Mouse (Mus musculus): ENCODE data around the gene Kif6. TPM values are rescaled to one million over a fixed set of nuclear protein-coding genes. Genes with fewer than 3 reads are reported as not detected.

Kif6 gene
- polyA plus RNA-seq, 1 experiment from 2014 or later = not detected

DNA sequence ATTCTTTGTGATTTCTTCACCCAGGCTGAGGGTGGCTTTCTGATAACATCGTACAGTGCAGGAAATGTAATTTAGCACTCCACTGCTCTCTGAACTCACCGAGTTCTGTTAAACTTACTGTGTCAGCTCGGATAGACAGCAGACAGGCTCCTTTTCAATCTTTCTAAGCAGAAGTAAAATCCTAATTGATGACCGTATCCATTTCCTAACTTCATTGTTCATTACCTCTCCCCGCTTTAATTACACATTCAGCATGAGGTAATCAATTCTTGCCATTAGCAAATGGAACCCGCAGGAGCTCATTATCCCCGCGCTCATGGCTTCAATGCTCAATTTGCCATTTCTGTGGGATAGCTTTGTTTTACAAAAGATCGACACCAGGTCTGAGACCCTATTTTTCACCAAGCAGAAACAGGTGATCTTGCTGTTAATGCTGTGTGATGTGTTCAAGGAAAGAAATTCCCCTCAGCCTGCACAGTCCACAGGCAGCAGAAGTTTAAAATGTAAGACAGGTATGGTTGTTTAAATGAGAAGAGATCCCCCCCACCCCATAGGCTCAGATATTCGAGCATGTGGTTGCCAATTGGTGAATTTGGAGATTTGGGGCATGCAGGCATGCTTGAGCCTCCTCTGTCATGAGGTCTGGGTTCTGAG, 152.9 kb downstream of the Kif6 start:
- Histone ChIP-seq H3K4me3 (ENCODE audit: low read depth, low read length) (no peak overlapping the region), H3K9me3 (ENCODE audit: low read length) (no peaks in the 10 kb centered on the region), H3K36me3 (replicated peaks; ENCODE audit: insufficient read depth, low read length) (no peaks in the 10 kb centered on the region), H3K9ac (replicated peaks) (no peak overlapping the region), H3K27ac (ENCODE audit: low read depth) (no peak overlapping the region), H3K27me3 (ENCODE audit: insufficient read depth, low read length) (no peaks in the 10 kb centered on the region), H3K4me2 (ENCODE audit: low read depth, low read length) (no peak overlapping the region), H3K4me1 (ENCODE audit: insufficient read depth) (no peaks in the 10 kb centered on the region)
- TF ChIP-seq CTCF (IDR thresholded peaks at IDR 0.05; ENCODE audit: low read depth) (no peak), EP300 (IDR thresholded peaks at IDR 0.05; ENCODE audit: low read depth) (no peak)
- no peak for ATAC-seq
- 57% methylated on average over 10 of the region's 10 CpGs for WGBS (ENCODE audit: insufficient replicate concordance)
- no peak for DNase-seq

DNA sequence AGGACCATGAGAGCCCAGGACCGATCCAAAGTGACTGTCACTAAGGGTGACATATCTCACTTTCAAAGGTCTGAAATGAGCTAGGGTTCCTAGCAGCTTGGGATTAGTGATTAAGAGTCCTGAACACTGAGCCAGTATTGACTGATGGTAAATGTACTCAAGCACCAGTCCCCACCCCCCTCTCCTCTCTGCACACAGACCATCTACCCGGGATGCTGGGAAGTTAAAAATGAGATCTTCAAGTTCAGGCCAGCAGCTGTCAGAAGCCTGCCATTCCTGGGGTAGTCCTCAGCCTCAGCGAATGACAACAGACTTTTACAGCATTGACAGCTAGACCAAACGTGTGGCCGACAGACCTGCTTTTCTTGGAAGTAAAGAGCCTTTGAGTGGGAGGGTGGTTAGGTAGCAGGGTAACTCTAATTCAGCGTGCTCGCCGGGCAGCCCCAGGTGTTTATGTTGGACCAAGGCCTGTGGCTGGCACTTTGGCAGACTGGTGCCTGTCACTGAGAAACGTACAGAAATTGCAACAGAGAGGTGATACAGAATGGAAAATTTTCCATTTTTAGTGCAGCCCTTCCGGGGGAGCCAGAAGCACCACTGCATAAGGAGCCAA, 156.9 kb downstream of the Kif6 start:
- Histone ChIP-seq H3K4me2 (ENCODE audit: low read depth, low read length) (no peak overlapping the region), H3K9me3 (ENCODE audit: low read length) (no peaks in the 10 kb centered on the region), H3K4me1 (ENCODE audit: insufficient read depth) (no peaks in the 10 kb centered on the region), H3K36me3 (replicated peaks; ENCODE audit: insufficient read depth, low read length) (no peaks in the 10 kb centered on the region), H3K27ac (ENCODE audit: low read depth) (no peak overlapping the region), H3K4me3 (ENCODE audit: low read depth, low read length) (no peak overlapping the region), H3K27me3 (ENCODE audit: insufficient read depth, low read length) (no peaks in the 10 kb centered on the region), H3K9ac (replicated peaks) (no peak overlapping the region)
- no peak for ATAC-seq
- 66% methylated on average over 10 of the region's 10 CpGs for WGBS (ENCODE audit: insufficient replicate concordance)
- DNase-seq = no peak
- TF ChIP-seq EP300 (IDR thresholded peaks at IDR 0.05; ENCODE audit: low read depth) (no peak), CTCF (IDR thresholded peaks at IDR 0.05; ENCODE audit: low read depth) (no peak)

DNA sequence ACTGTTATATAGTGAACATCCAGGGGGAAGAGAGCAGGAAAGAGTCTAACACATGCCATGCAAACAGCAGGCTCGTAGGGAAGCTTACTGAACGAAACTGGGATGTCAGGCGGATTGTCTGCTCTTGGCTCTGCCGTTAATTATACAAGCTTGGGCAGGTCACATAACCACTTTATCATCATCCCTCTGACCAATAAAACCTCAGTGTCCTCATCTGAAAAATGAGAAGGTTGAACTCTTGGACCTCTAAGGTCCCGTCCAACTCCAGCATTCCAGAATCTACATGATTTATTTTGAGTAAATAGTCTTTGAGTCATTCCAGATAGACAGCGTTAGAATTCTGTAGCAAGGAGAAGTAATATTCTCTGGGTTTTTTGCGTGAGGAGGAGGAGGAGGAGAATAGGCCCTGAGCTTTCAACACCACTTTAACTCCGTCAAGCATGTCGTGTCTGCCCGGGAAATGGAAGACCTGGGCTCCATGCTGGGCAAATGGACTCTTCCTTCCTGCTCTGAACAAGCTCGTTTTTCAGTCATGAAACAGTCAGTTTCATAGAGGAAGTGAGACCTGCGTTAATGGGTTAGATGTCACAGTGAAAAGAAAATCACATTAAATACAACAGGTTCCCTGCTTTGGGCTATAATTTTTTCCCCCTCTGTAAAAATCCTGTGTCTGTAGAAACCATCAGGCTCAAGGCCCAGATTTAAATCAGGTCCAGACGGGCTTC, 162.3 kb downstream of the Kif6 start:
- TF ChIP-seq EP300 (IDR thresholded peaks at IDR 0.05; ENCODE audit: low read depth) (no peak), CTCF (IDR thresholded peaks at IDR 0.05; ENCODE audit: low read depth) (no peak)
- Histone ChIP-seq H3K9me3 (ENCODE audit: low read length) (no peaks in the 10 kb centered on the region), H3K27ac (ENCODE audit: low read depth) (no peak overlapping the region), H3K4me2 (ENCODE audit: low read depth, low read length) (no peak overlapping the region), H3K4me3 (ENCODE audit: low read depth, low read length) (no peak overlapping the region), H3K36me3 (replicated peaks; ENCODE audit: insufficient read depth, low read length) (no peaks in the 10 kb centered on the region), H3K4me1 (ENCODE audit: insufficient read depth) (no peaks in the 10 kb centered on the region), H3K27me3 (ENCODE audit: insufficient read depth, low read length) (no peaks in the 10 kb centered on the region), H3K9ac (replicated peaks) (no peak overlapping the region)
- 61% methylated on average over 13 of the region's 13 CpGs for WGBS (ENCODE audit: insufficient replicate concordance)
- DNase-seq = no peak
- ATAC-seq = no peak

DNA sequence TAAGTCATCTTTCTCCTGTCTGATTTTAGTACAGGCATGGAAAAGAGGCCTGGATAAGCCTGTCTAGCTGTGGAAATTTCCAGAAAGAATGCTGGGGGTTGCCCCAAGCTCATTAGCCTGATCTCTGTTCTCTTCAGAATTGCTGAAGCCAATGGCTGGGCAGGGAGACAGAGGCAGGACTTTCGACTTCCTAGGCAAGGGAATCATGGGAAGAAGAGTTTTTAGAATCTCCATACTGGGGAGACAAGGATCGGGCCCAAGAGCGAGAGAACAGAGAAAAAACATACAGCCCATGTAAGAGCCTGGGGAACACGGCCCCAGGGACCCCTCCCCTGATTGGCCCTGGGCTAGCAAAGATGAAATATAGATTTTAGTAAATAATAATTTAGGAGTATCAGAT, 164.1 kb downstream of the Kif6 start:
- H3K4me2 ChIP-seq (ENCODE audit: low read depth, low read length) = no peak overlapping the region
- H3K27me3 ChIP-seq (ENCODE audit: insufficient read depth, low read length) = no peaks in the 10 kb centered on the region
- TF ChIP-seq CTCF (IDR thresholded peaks at IDR 0.05; ENCODE audit: low read depth) (no peak), EP300 (IDR thresholded peaks at IDR 0.05; ENCODE audit: low read depth) (no peak)
- H3K27ac ChIP-seq (ENCODE audit: low read depth) = no peak overlapping the region
- WGBS (ENCODE audit: insufficient replicate concordance) = 66% methylated on average over 4 of the region's 4 CpGs
- H3K4me1 ChIP-seq (ENCODE audit: insufficient read depth) = no peaks in the 10 kb centered on the region
- H3K9ac ChIP-seq (replicated peaks) = no peak overlapping the region
- ATAC-seq (no peak), DNase-seq (no peak)
- H3K36me3 ChIP-seq (replicated peaks; ENCODE audit: insufficient read depth, low read length) = no peaks in the 10 kb centered on the region
- H3K4me3 ChIP-seq (ENCODE audit: low read depth, low read length) = no peak overlapping the region
- H3K9me3 ChIP-seq (ENCODE audit: low read length) = no peaks in the 10 kb centered on the region

DNA sequence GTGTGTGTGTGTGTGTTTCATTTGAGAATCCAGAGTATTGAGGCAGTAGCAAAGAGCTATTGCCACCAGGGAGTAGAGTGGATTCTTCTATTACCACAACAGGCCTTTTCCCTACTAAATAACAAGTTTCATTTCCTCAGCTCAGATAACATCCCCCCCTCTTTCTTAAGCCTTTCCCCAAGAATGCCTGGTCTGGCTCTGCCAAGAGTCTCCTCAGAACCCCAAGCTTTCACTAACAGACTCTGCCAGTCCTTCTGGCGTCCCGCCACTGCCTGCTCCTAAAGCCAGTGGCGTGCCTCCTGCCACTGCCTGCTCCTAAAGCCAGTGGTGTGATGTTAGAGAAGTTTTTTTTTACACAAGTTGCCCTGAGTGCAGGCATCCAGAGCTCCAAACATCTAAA, 164.6 kb downstream of the Kif6 start:
- Histone ChIP-seq H3K27ac (ENCODE audit: low read depth) (no peak overlapping the region), H3K4me1 (ENCODE audit: insufficient read depth) (no peaks in the 10 kb centered on the region), H3K4me2 (ENCODE audit: low read depth, low read length) (no peak overlapping the region), H3K4me3 (ENCODE audit: low read depth, low read length) (no peak overlapping the region), H3K27me3 (ENCODE audit: insufficient read depth, low read length) (no peaks in the 10 kb centered on the region), H3K9ac (replicated peaks) (no peak overlapping the region), H3K9me3 (ENCODE audit: low read length) (no peaks in the 10 kb centered on the region), H3K36me3 (replicated peaks; ENCODE audit: insufficient read depth, low read length) (no peaks in the 10 kb centered on the region)
- 67% methylated on average over 3 of the region's 3 CpGs for WGBS (ENCODE audit: insufficient replicate concordance)
- DNase-seq = no peak
- no peak for TF ChIP-seq CTCF (IDR thresholded peaks at IDR 0.05; ENCODE audit: low read depth)
- TF ChIP-seq EP300 (IDR thresholded peaks at IDR 0.05; ENCODE audit: low read depth) = no peak
- no peak for ATAC-seq

DNA sequence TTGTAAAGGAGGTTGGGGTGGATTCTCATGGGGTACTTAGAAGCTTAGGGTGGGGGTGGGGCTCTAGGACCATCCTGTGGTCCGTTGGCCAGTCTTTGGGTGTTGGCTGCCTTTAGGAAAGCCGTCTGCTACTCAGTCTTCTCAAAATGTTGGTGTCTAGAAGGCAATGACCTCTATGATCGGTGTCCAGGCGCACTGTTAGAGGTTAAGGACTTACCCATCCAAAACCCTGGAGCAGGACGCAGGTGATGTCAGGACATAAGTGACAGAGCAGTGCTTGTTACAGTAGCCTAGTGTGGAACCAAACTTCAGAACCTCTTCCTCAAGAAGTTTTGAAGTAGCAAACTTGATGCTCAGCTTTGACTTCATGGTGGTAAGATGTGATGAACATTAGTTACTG, 170.9 kb downstream of the Kif6 start:
- no peak for ATAC-seq
- H3K27ac ChIP-seq (ENCODE audit: low read depth) = no peak overlapping the region
- DNase-seq = no peak
- WGBS (ENCODE audit: insufficient replicate concordance) = 78% methylated on average over 5 of the region's 5 CpGs
- H3K4me3 ChIP-seq (ENCODE audit: low read depth, low read length) = no peak overlapping the region
- no peaks in the 10 kb centered on the region for H3K9me3 ChIP-seq (ENCODE audit: low read length)
- no peak overlapping the region for H3K9ac ChIP-seq (replicated peaks)
- no peaks in the 10 kb centered on the region for H3K4me1 ChIP-seq (ENCODE audit: insufficient read depth)
- no peak overlapping the region for H3K4me2 ChIP-seq (ENCODE audit: low read depth, low read length)
- no peaks in the 10 kb centered on the region for H3K27me3 ChIP-seq (ENCODE audit: insufficient read depth, low read length)
- TF ChIP-seq CTCF (IDR thresholded peaks at IDR 0.05; ENCODE audit: low read depth) (no peak), EP300 (IDR thresholded peaks at IDR 0.05; ENCODE audit: low read depth) (no peak)
- H3K36me3 ChIP-seq (replicated peaks; ENCODE audit: insufficient read depth, low read length) = no peaks in the 10 kb centered on the region
